Mouse (Mus musculus) liver, embryonic 11.5 days (tissue): ENCODE measurements around the gene Ybx2. TPM values are rescaled to one million over a fixed set of nuclear protein-coding genes. Genes with fewer than 3 reads are reported as not detected.

ENCODE experiments used
- ATAC-seq: fragments of 200-750 bp; cut with Nextera tagmentation; replicated peaks from 2 replicates; pipeline ENCODE4 v1.8.0; 2017; ENCODE audit warnings: moderate number of reproducible peaks, mild to moderate bottlenecking, moderate TSS enrichment, moderate library complexity; ENCODE audit not compliant: low FRiP score
- DNase-seq: peaks from one replicate; pipeline ENCODE4 v3.0.0-alpha.2; 2017; ENCODE audit warnings: low spot score
- H3K27ac ChIP-seq: fragments of 300-500 bp; sonication (generic); 2 replicates; pipeline ENCODE4 v1.5.1; 2014; ENCODE audit warnings: mild to moderate bottlenecking, low read depth, low read length, control low read depth
- H3K27me3 ChIP-seq: fragments of 300-500 bp; sonication (generic); replicated peaks from 2 replicates; pipeline ENCODE4 v1.6.1; 2014; ENCODE audit warnings: low read length, mixed read lengths; ENCODE audit not compliant: control insufficient read depth, insufficient read depth
- H3K36me3 ChIP-seq: fragments of 300-500 bp; sonication (generic); 2 replicates; pipeline ENCODE4 v1.6.1; 2014; ENCODE audit warnings: mild to moderate bottlenecking, low read length, moderate library complexity, mixed read lengths; ENCODE audit not compliant: control insufficient read depth, insufficient read depth
- H3K4me1 ChIP-seq: fragments of 300-500 bp; sonication (generic); replicated peaks from 2 replicates; pipeline ENCODE4 v1.6.1; 2014; ENCODE audit warnings: low read length, mixed read lengths; ENCODE audit not compliant: control insufficient read depth, insufficient read depth
- H3K4me2 ChIP-seq: fragments of 300-500 bp; sonication (generic); 2 replicates; pipeline ENCODE4 v1.6.1; 2014; ENCODE audit warnings: mild to moderate bottlenecking, control low read depth, moderate library complexity
- H3K4me3 ChIP-seq: fragments of 300-500 bp; sonication (generic); 2 replicates; pipeline ENCODE4 v1.5.1; 2014; ENCODE audit warnings: low read depth, low read length, control low read depth
- H3K9ac ChIP-seq: fragments of 300-500 bp; sonication (generic); 2 replicates; pipeline ENCODE4 v1.6.1; 2014; ENCODE audit warnings: low read depth, low read length, control low read depth
- H3K9me3 ChIP-seq: fragments of 300-500 bp; sonication (generic); 2 replicates; pipeline ENCODE4 v1.6.1; 2016; ENCODE audit warnings: low read length, inconsistent platforms, mixed read lengths; ENCODE audit not compliant: control insufficient read depth
- WGBS: fragments of 180-500 bp; shearing (Covaris S2); extraction: QIAGEN DNeasy Blood & Tissue Kit; methylation state at CpG from one replicate; pipeline ENCODE4 v1.1.7; 2014; 5-methylcytosine and 5-hydroxymethylcytosine counted together
- polyA plus RNA-seq: library from polyadenylated mRNA; unstranded; fragments of >200 nt; fragmentation: Nextera tagmentation; extraction: Ambion mirVana; gene quantifications from 2 replicates; pipeline ENCODE4 v1.2.1, GENCODE M21; 2014

The Ybx2 gene
- 1.3 and 1.7 TPM in 2 replicates for polyA plus RNA-seq

- Histone ChIP-seq H3K27ac (no peak within 1 kb of the TSS), H3K4me1 (peaks cover 19% of the 10 kb centered on the region), H3K4me2 (peak within 1 kb of the TSS; percentile 90), H3K9ac (peak within 1 kb of the TSS; percentile 34), H3K4me3 (peak within 1 kb of the TSS; percentile 43), H3K27me3 (peaks cover 58% of the 10 kb centered on the region), H3K36me3 (no peaks in the 10 kb centered on the region), H3K9me3 (no peaks in the 10 kb centered on the region)
- DNase-seq (peak; percentile 88), ATAC-seq (peak; percentile 80)
- 1% methylated on average over 53 of the region's 62 CpGs for WGBS
Measured at GRCm38 (mm10) chr11:69935137-69935879, at the start of gene Ybx2. Ybx2 (plus strand) TSS chr11:69935796.

- H3K4me1 ChIP-seq = peaks cover 25% of the 10 kb centered on the region
- H3K4me3 ChIP-seq = 0 out of 2 replicates have a peak overlapping the region, but pooled peaks have one; percentile 5
- H3K36me3 ChIP-seq = no peaks in the 10 kb centered on the region
- no peaks in the 10 kb centered on the region for H3K9me3 ChIP-seq
- 36% methylated on average over 8 of the region's 8 CpGs for WGBS
- ATAC-seq = peak; percentile 94
- peak overlapping the region; percentile 86 for H3K27ac ChIP-seq
- H3K9ac ChIP-seq = peak overlapping the region; percentile 47
- H3K4me2 ChIP-seq = peak overlapping the region; percentile 57
- no peak for DNase-seq
- H3K27me3 ChIP-seq = no peaks in the 10 kb centered on the region
Measured at GRCm38 (mm10) chr11:69886907-69887635, 48.5 kb upstream of the Ybx2 start.

GRCm38 (mm10) chr11:69891482-69891881, 44.1 kb upstream of the Ybx2 start:
- Histone ChIP-seq H3K36me3 (no peaks in the 10 kb centered on the region), H3K4me3 (no peak overlapping the region), H3K27me3 (no peaks in the 10 kb centered on the region), H3K4me2 (no peak overlapping the region), H3K9me3 (no peaks in the 10 kb centered on the region), H3K9ac (no peak overlapping the region), H3K27ac (no peak overlapping the region), H3K4me1 (peaks cover 32% of the 10 kb centered on the region)
- ATAC-seq (no peak), DNase-seq (no peak)
- 51% methylated on average over 4 of the region's 4 CpGs for WGBS

- Histone ChIP-seq H3K4me2 (peak overlapping the region; percentile 45), H3K27ac (0 out of 2 replicates have a peak overlapping the region, but pooled peaks have one; percentile 13), H3K9ac (no peak overlapping the region), H3K9me3 (no peaks in the 10 kb centered on the region), H3K4me1 (peaks cover 21% of the 10 kb centered on the region), H3K4me3 (no peak overlapping the region), H3K27me3 (no peaks in the 10 kb centered on the region), H3K36me3 (no peaks in the 10 kb centered on the region)
- ATAC-seq = 0 out of 2 replicates have a peak, but pooled peaks have one; percentile 15
- WGBS = 39% methylated on average over 5 of the region's 5 CpGs
- DNase-seq = no peak
Measured at GRCm38 (mm10) chr11:69894671-69895070, 40.9 kb upstream of the Ybx2 start.

- 0 out of 2 replicates have a peak within 1 kb of the TSS, but pooled peaks have one; percentile 13 for H3K27ac ChIP-seq
- no peak within 1 kb of the TSS for H3K9ac ChIP-seq
- DNase-seq (no peak), ATAC-seq (peak; percentile 75)
- H3K36me3 ChIP-seq = no peaks in the 10 kb centered on the region
- WGBS = 46% methylated on average over 4 of the region's 4 CpGs
- H3K4me1 ChIP-seq = peaks cover 25% of the 10 kb centered on the region
- no peaks in the 10 kb centered on the region for H3K27me3 ChIP-seq
- peak within 1 kb of the TSS; percentile 27 for H3K4me3 ChIP-seq
- peak within 1 kb of the TSS; percentile 45 for H3K4me2 ChIP-seq
- H3K9me3 ChIP-seq = no peaks in the 10 kb centered on the region
Measured at GRCm38 (mm10) chr11:69895291-69895690, 40.3 kb upstream of the Ybx2 start, which contains the start of gene Acap1. Acap1 (minus strand) TSS chr11:69895539.

GRCm38 (mm10) chr11:69899870-69900269, 35.7 kb upstream of the Ybx2 start:
- Histone ChIP-seq H3K27ac (no peak overlapping the region), H3K4me3 (peak overlapping the region; percentile 85), H3K4me2 (peak overlapping the region; percentile 94), H3K4me1 (peaks cover 30% of the 10 kb centered on the region), H3K9ac (no peak overlapping the region; the same call in 1 of the 2 replicates), H3K9me3 (no peaks in the 10 kb centered on the region), H3K36me3 (peaks cover 16% of the 10 kb centered on the region), H3K27me3 (no peaks in the 10 kb centered on the region)
- DNase-seq (no peak), ATAC-seq (no peak)
- 37% methylated on average over 4 of the region's 4 CpGs for WGBS

GRCm38 (mm10) chr11:69900471-69901405, 34.9 kb upstream of the Ybx2 start, which contains the start of the genes 2810408A11Rik and Neurl4:
2810408A11Rik (minus strand) TSS chr11:69900987.
Neurl4 (plus strand) TSS chr11:69901072.
- peak; percentile 90 for DNase-seq
- peak within 1 kb of the TSS; percentile 98 for H3K27ac ChIP-seq
- peak within 1 kb of the TSS; percentile 94 for H3K4me2 ChIP-seq
- H3K9ac ChIP-seq = peak within 1 kb of the TSS; percentile 91
- no peaks in the 10 kb centered on the region for H3K27me3 ChIP-seq
- peaks cover 22% of the 10 kb centered on the region for H3K4me1 ChIP-seq
- WGBS = under 1% methylated on average over 38 of the region's 38 CpGs
- peaks cover 21% of the 10 kb centered on the region for H3K36me3 ChIP-seq
- ATAC-seq = peak; percentile 92
- no peaks in the 10 kb centered on the region for H3K9me3 ChIP-seq
- H3K4me3 ChIP-seq = peak within 1 kb of the TSS; percentile 85

GRCm38 (mm10) chr11:69901406-69901846, 34.2 kb upstream of the Ybx2 start:
- H3K27ac ChIP-seq = peak overlapping the region; percentile 98
- H3K4me3 ChIP-seq = peak overlapping the region; percentile 85
- peak overlapping the region; percentile 94 for H3K4me2 ChIP-seq
- DNase-seq = peak; percentile 90
- H3K27me3 ChIP-seq = no peaks in the 10 kb centered on the region
- H3K9me3 ChIP-seq = no peaks in the 10 kb centered on the region
- peaks cover 28% of the 10 kb centered on the region for H3K36me3 ChIP-seq
- peak; percentile 80 for ATAC-seq
- H3K9ac ChIP-seq = peak overlapping the region; percentile 91
- under 1% methylated on average over 39 of the region's 42 CpGs for WGBS
- H3K4me1 ChIP-seq = peaks cover 21% of the 10 kb centered on the region
